Mouse (Mus musculus) left cerebral cortex, adult 2 months (tissue): Measurements from ENCODE around the gene Olfr50. TPM values are rescaled to one million over a fixed set of nuclear protein-coding genes. Genes with fewer than 3 reads are reported as not detected.

Experiments
- DNase-seq, 2 experiments: peaks; one replicate each; pipeline ENCODE4 v3.0.0; 2021 to 2022; ENCODE audit warnings: low spot score in 2 of 2, mixed read lengths in 1 of 2; ENCODE audit errors: extremely low spot score in 1 of 2
- H3K27ac ChIP-seq: fragments of 200-600 bp; 2 replicates; pipeline ENCODE4 v1.8.1; 2022
- H3K4me3 ChIP-seq: fragments of 200-600 bp; 2 replicates; pipeline ENCODE4 v1.8.1; 2022
- CTCF ChIP-seq: fragments of 200-600 bp; IDR thresholded peaks from 2 replicates; pipeline ENCODE4 v1.8.1; 2022; ENCODE audit warnings: antibody characterized with exemption, mild to moderate bottlenecking, moderate library complexity
- intact Hi-C: fragments of 180-260 bp; cut with DNase I; formaldehyde crosslinking; loops from one replicate; pipeline ENCODE4 v1.15.1; 2025
- long read RNA-seq, 2 experiments: library from polyadenylated mRNA; stranded (forward); transcript quantifications; one replicate each; pipeline ENCODE4 v2.0.0; 2021; ENCODE audit warnings: borderline mapping rate in 2 of 2
- total RNA-seq, 2 experiments: library from RNA; stranded (reverse); gene quantifications; 2 replicates each; pipeline ENCODE4 v1.2.3; 2021

Olfr50 gene
- not detected for total RNA-seq
- long read RNA-seq, experiment 1 = 0 reads
- long read RNA-seq, experiment 2 = 0 reads

DNA sequence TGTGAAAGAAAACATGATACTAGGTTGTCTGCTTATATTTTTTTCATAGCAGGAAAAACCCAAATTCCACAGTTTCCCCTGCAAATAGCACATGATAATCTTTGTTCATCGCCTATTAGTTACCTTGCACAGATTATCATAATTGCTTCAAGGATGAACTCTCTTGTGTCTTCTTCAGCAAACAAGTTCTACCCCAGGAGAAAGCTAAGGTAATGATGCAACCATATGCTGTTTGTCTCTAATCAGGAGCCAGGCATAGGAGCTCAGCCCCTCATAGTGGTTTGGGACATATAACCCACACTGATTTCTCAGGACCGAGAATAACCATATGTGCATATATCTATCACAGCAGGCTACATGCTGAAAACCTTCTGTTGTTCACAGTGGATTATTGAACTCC is at the start of gene Olfr50:
Gene Olfr50, plus strand, starts transcription at position 301 of the 400 bp plus-strand sequence.
- intact Hi-C loops = no loop called here
- no peak for DNase-seq
- no peak for TF ChIP-seq CTCF
- Histone ChIP-seq H3K4me3 (no peak within 1 kb of the TSS), H3K27ac (no peak within 1 kb of the TSS)

DNA sequence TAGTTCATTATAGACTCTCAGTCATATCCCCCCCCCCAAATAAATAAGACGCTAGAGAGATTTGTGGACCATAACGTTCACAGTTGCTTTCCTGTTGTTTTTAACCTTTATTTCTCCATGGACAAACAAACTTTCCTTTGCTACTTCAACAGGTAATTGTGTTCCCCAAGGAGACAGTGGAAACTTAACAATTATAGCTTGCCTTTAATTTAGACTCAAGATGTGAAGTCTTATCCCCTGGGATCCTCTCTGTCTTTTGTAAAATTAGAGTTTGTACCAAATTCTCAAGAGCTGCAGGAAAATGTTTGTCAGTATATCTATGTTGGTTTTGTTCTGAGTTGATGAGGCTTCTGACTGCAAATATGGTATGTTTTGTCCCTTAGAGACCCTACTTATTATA is 6.4 kb upstream of the Olfr50 start, which contains the start of gene Olfr348:
Gene Olfr348, plus strand, starts transcription at position 301 of the 400 bp plus-strand sequence.
- no peak for TF ChIP-seq CTCF
- Histone ChIP-seq H3K27ac (no peak within 1 kb of the TSS), H3K4me3 (no peak within 1 kb of the TSS)
- DNase-seq = no peak
- intact Hi-C loops = no loop called here

DNA sequence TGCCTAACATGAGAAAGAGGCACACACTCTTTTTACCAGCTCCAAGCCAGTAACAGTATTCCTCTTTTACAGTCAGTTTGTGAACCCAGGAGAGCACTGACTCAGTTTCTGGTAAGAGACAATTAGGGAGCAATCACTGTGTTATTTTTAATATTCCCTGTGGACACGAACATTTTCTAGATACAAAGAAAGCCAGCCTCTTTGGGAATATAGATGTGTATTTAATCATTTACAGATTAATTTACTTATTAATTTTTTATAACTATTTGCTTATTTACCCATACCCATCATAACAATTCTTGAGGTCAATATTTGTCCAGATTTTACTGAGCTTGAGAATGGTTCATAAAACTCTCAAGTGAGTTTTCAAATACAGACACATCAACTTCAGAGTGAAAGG is 26.6 kb downstream of the Olfr50 start, which contains the start of gene Olfr3:
Gene Olfr3, minus strand, starts transcription at position 101 of the 400 bp plus-strand sequence.
- intact Hi-C loops = no loop called here
- H3K4me3 ChIP-seq = no peak within 1 kb of the TSS
- no peak for DNase-seq
- no peak within 1 kb of the TSS for H3K27ac ChIP-seq
- no peak for TF ChIP-seq CTCF

DNA sequence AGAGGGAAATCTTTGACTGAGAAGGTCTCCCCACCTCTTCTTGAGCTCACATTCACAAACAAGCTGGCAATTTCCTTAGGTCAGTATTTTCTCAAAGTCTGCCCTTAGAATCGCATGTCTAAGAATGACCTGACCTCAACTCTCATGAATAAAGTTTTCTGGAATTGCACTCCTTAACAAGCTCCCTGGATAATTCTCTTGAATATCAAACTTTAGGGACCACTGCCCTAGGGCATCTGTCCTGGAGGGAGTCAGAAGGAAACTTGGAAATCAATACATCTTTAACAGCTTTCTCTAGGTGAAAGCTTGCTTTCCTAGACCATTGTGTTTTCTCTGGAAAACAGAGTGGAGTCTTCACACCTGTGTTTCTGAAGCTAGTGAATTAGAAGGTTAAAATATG is 55.7 kb downstream of the Olfr50 start, which contains the start of gene Olfr350:
Gene Olfr350, plus strand, starts transcription at position 301 of the 400 bp plus-strand sequence.
- no peak for TF ChIP-seq CTCF
- intact Hi-C loops = no loop called here
- no peak for DNase-seq

More for the DNA sequence above, 55.7 kb downstream of the Olfr50 start, which contains the start of gene Olfr350:
- no peak within 1 kb of the TSS for H3K27ac ChIP-seq
- H3K4me3 ChIP-seq = no peak within 1 kb of the TSS

Other genes with a start within 250 kb of the Olfr50 start
- under 1 TPM; 0.05 to 0.09 TPM for gene Olfr344, start 223.9 kb upstream of the Olfr50 start, total RNA-seq
- not detected for gene Olfr345, start 150.5 kb upstream of the Olfr50 start, total RNA-seq
- gene Olfr346, start 104.8 kb upstream of the Olfr50 start, total RNA-seq = not detected
- not detected for gene Olfr347, start 58.6 kb upstream of the Olfr50 start, total RNA-seq
- not detected for gene Olfr348, start 6.3 kb upstream of the Olfr50 start, total RNA-seq
- gene Olfr3, start 26.5 kb downstream of the Olfr50 start, total RNA-seq = not detected
- not detected for gene Olfr350, start 55.8 kb downstream of the Olfr50 start, total RNA-seq
- not detected for gene Olfr351, start 72.1 kb downstream of the Olfr50 start, total RNA-seq
- gene Olfr352, start 77.9 kb downstream of the Olfr50 start, total RNA-seq = not detected
- gene Olfr353, start 102.4 kb downstream of the Olfr50 start, total RNA-seq = not detected
- not detected for gene Olfr354, start 115.1 kb downstream of the Olfr50 start, total RNA-seq
- gene Olfr355, start 138.4 kb downstream of the Olfr50 start, total RNA-seq = not detected
- gene Olfr356, start 146.6 kb downstream of the Olfr50 start, total RNA-seq = not detected
- not detected for gene Olfr357, start 203.3 kb downstream of the Olfr50 start, total RNA-seq
- not detected for gene Olfr358, start 218.8 kb downstream of the Olfr50 start, total RNA-seq